Mouse (Mus musculus): ENCODE measurements around the gene Bri3. TPM values are rescaled to one million over a fixed set of nuclear protein-coding genes. Genes with fewer than 3 reads are reported as not detected.
"Not testable (repeated sequence)": the region's sequence is repeated elsewhere in the genome, so short reads cannot be mapped to it uniquely, and the experiment has no call there.

The Bri3 gene
- polyA plus RNA-seq, 1 experiment from 2014 or later = 128 TPM

GRCm38 (mm10) chr5:144356776-144357455, 112.7 kb downstream of the Bri3 start:
- Histone ChIP-seq H3K4me1 (peaks cover 21% of the 10 kb centered on the region), H3K4me2 (peak overlapping the region; percentile 90), H3K27ac (no peak overlapping the region), H3K27me3 (peaks cover 39% of the 10 kb centered on the region), H3K9ac (peak overlapping the region; percentile 52; the same call in 1 of the 2 replicates), H3K9me3 (replicated peaks) (no peaks in the 10 kb centered on the region), H3K36me3 (ENCODE audit: poor library complexity, severe bottlenecking) (no peaks in the 10 kb centered on the region), H3K4me3 (peak overlapping the region; percentile 52)
- WGBS = 10% methylated on average over 17 of the region's 17 CpGs
- ATAC-seq = no peak

GRCm38 (mm10) chr5:144357551-144357880, 113.3 kb downstream of the Bri3 start:
- H3K9me3 ChIP-seq (replicated peaks) = no peaks in the 10 kb centered on the region
- H3K9ac ChIP-seq = peak overlapping the region; percentile 52
- peak overlapping the region; percentile 52 for H3K4me3 ChIP-seq
- peaks cover 39% of the 10 kb centered on the region for H3K27me3 ChIP-seq
- 0% methylated on average over 27 of the region's 27 CpGs for WGBS
- H3K4me2 ChIP-seq = peak overlapping the region; percentile 90
- H3K36me3 ChIP-seq (ENCODE audit: poor library complexity, severe bottlenecking) = no peaks in the 10 kb centered on the region
- H3K27ac ChIP-seq = no peak overlapping the region
- ATAC-seq = peak; percentile 34
- peaks cover 21% of the 10 kb centered on the region for H3K4me1 ChIP-seq

DNA sequence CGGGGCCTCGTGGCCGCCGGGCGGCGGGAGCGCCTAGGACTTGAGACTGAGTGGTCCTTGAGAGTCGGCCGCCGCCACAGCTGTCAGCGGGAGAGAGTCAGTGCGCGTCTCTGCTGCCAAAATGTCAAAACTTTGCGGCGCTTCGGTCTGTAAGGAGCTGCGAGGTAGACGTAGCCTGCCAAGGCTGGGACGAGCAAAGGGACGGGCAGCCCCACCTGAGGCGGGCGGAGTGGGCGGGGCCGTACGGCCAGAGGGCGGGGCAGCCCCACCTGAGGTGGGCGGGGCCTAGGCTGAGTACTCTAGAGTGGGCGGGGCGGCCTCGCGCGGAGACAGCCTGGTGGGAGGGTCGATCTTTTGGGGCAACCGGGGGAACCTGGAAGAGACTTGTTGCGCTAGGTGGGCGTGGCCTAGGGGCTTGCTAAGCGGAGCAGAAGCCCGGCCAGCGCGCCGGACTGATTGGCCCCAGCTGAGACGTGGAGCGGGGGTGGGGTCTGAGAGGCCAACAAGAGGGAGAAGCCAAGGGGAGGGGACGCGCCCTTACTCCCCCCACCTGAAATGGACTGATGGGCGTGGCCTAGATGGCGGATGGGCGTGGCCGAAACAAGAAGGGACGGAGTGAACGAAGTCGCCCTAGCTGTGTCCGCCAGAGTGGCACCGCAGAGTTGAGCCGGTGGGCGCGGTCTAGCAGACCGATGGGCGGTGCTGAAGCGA, 113.8 kb downstream of the Bri3 start, which contains the start of gene Baiap2l1:
Baiap2l1 (minus strand) TSS at position 232 of the 711 bp plus-strand sequence.
- peak within 1 kb of the TSS; percentile 90 for H3K4me2 ChIP-seq
- H3K9me3 ChIP-seq (replicated peaks) = no peaks in the 10 kb centered on the region
- WGBS = under 1% methylated on average over 60 of the region's 60 CpGs
- peaks cover 39% of the 10 kb centered on the region for H3K27me3 ChIP-seq
- no peaks in the 10 kb centered on the region for H3K36me3 ChIP-seq (ENCODE audit: poor library complexity, severe bottlenecking)
- H3K4me3 ChIP-seq = peak within 1 kb of the TSS; percentile 52
- H3K9ac ChIP-seq = peak within 1 kb of the TSS; percentile 52
- no peak within 1 kb of the TSS for H3K27ac ChIP-seq
- ATAC-seq = peak; percentile 92
- H3K4me1 ChIP-seq = peaks cover 21% of the 10 kb centered on the region

- H3K4me2 ChIP-seq = peak overlapping the region; percentile 90
- H3K27ac ChIP-seq = no peak overlapping the region
- H3K9me3 ChIP-seq (replicated peaks) = no peaks in the 10 kb centered on the region
- peaks cover 39% of the 10 kb centered on the region for H3K27me3 ChIP-seq
- no peak overlapping the region; the same call in 1 of the 2 replicates for H3K9ac ChIP-seq
- peak overlapping the region; percentile 52 for H3K4me3 ChIP-seq
- WGBS = 7% methylated on average over 10 of the region's 10 CpGs
- peaks cover 21% of the 10 kb centered on the region for H3K4me1 ChIP-seq
- ATAC-seq = no peak
- no peaks in the 10 kb centered on the region for H3K36me3 ChIP-seq (ENCODE audit: poor library complexity, severe bottlenecking)
These were observed 114.3 kb downstream of the Bri3 start for GRCm38 (mm10) chr5:144358592-144358917.

DNA sequence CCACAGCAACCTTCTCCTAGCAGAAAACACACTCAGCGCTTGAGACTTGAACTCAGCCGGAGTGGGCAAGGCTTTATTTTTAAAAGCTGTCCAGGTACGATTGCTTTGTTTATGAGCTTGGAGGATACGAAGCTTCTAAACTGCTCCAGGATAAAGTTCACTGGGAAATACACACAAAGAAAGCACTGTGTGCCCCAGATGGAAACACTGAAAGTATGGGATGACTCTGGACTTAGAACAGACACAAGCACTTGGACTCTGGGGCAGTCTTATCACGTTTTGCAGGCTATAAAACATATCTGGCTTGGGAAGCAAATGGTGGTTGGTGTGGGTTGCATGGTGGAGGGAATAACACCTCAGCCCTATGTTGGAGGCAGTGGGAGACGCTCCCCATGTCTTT, 115.6 kb downstream of the Bri3 start:
- H3K27ac ChIP-seq = no peak overlapping the region
- WGBS = 83% methylated on average over 6 of the region's 6 CpGs
- H3K4me2 ChIP-seq = no peak overlapping the region
- no peak overlapping the region for H3K4me3 ChIP-seq
- H3K9me3 ChIP-seq (replicated peaks) = no peaks in the 10 kb centered on the region
- no peaks in the 10 kb centered on the region for H3K36me3 ChIP-seq (ENCODE audit: poor library complexity, severe bottlenecking)
- ATAC-seq = no peak
- H3K27me3 ChIP-seq = peaks cover 39% of the 10 kb centered on the region
- no peak overlapping the region for H3K9ac ChIP-seq
- H3K4me1 ChIP-seq = peaks cover 21% of the 10 kb centered on the region

- H3K27me3 ChIP-seq = peaks cover 39% of the 10 kb centered on the region
- H3K9ac ChIP-seq = no peak overlapping the region
- H3K4me1 ChIP-seq = peaks cover 21% of the 10 kb centered on the region
- H3K4me2 ChIP-seq = no peak overlapping the region
- H3K36me3 ChIP-seq (ENCODE audit: poor library complexity, severe bottlenecking) = no peaks in the 10 kb centered on the region
- H3K4me3 ChIP-seq = no peak overlapping the region
- no peaks in the 10 kb centered on the region for H3K9me3 ChIP-seq (replicated peaks)
- ATAC-seq = no peak
- 74% methylated on average over 6 of the region's 6 CpGs for WGBS
- H3K27ac ChIP-seq = no peak overlapping the region
These were observed 116.1 kb downstream of the Bri3 start for GRCm38 (mm10) chr5:144360346-144360745.

DNA sequence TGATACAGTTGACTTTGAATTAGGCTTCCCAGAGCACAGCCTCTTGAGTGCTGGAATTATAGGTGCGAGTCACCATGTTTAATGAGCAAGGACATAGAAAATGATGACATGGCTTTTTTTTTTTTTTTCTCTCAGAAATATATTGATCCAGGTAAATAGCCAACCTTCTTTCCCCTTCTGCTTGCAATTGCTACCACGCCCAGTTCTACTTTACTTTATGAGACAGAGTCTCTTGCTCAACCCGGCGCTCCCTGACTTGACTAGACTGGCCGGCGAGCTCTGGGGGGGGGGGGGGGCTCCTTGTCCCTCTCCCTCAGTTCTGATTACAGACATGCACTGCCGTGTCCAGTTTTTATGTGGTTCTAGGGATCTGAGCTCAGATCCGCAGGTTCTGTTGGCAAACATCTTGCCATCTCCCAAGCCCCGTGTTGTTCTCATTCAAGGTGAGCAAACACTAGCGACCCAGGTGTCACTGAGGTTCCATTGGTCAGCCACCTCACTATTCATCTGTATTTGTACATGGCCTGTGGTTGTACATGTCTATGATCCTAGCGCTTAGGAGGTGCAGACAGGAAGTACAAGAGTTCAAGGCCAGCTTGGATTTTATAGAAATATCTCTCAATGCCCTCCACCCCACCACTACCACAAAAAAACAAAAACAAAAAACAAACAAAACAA, 120.6 kb downstream of the Bri3 start:
- ATAC-seq = no peak
- 92% methylated on average over 11 of the region's 11 CpGs for WGBS

GRCm38 (mm10) chr5:144366551-144366950, 122.3 kb downstream of the Bri3 start:
- not testable (repeated sequence) for H3K36me3 ChIP-seq (ENCODE audit: poor library complexity, severe bottlenecking)
- 77% methylated on average over 6 of the region's 6 CpGs for WGBS

More for the DNA sequence above, 120.6 kb downstream of the Bri3 start:
- no peak overlapping the region for H3K4me2 ChIP-seq
- no peaks in the 10 kb centered on the region for H3K36me3 ChIP-seq (ENCODE audit: poor library complexity, severe bottlenecking)
- H3K9ac ChIP-seq = no peak overlapping the region
- H3K27me3 ChIP-seq = 0 out of 2 replicates have a peak, but pooled peaks cover 4% of the 10 kb centered on the region
- H3K4me1 ChIP-seq = no peaks in the 10 kb centered on the region
- no peak overlapping the region for H3K27ac ChIP-seq
- no peaks in the 10 kb centered on the region for H3K9me3 ChIP-seq (replicated peaks)
- H3K4me3 ChIP-seq = no peak overlapping the region

GRCm38 (mm10) chr5:144368661-144369205, 124.5 kb downstream of the Bri3 start:
- H3K27me3 ChIP-seq = no peaks in the 10 kb centered on the region
- H3K36me3 ChIP-seq (ENCODE audit: poor library complexity, severe bottlenecking) = no peaks in the 10 kb centered on the region
- no peak overlapping the region for H3K4me3 ChIP-seq
- no peak overlapping the region for H3K9ac ChIP-seq
- no peak for ATAC-seq
- 92% methylated on average over 9 of the region's 9 CpGs for WGBS
- no peak overlapping the region for H3K4me2 ChIP-seq
- H3K4me1 ChIP-seq = no peaks in the 10 kb centered on the region
- no peaks in the 10 kb centered on the region for H3K9me3 ChIP-seq (replicated peaks)
- H3K27ac ChIP-seq = no peak overlapping the region

More at GRCm38 (mm10) chr5:144366551-144366950, 122.3 kb downstream of the Bri3 start:
- not testable (repeated sequence) for H3K4me1 ChIP-seq; H3K4me3 ChIP-seq; H3K27ac ChIP-seq; H3K4me2 ChIP-seq; H3K9ac ChIP-seq; ATAC-seq; H3K27me3 ChIP-seq; H3K9me3 ChIP-seq (replicated peaks)

GRCm38 (mm10) chr5:144370986-144371385, 126.7 kb downstream of the Bri3 start:
- Histone ChIP-seq H3K36me3 (ENCODE audit: poor library complexity, severe bottlenecking) (no peaks in the 10 kb centered on the region), H3K27me3 (no peaks in the 10 kb centered on the region), H3K9ac (no peak overlapping the region), H3K27ac (no peak overlapping the region), H3K4me3 (no peak overlapping the region), H3K4me1 (no peaks in the 10 kb centered on the region), H3K4me2 (no peak overlapping the region), H3K9me3 (replicated peaks) (no peaks in the 10 kb centered on the region)
- no peak for ATAC-seq
- WGBS = 2% methylated on average over 6 of the region's 6 CpGs

DNA sequence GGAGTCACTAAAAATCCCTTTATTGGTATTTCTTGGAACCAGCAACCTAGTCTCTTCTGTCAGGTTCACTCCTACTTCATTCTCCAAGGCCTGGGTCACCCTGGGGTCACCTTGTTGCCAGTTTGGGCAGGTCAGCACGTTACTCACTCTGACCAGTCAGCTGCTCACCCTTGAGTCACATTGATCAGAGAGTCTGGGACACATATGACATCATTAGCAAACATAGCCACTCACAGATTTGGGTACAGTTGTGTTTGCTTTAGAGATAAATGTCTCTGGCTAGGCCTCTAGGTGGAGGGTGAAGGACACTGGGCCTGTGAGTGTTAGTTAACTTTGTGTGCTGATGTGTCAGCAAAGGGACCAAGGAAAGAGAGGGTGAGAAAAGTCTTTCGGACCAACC, 127.9 kb downstream of the Bri3 start:
- H3K27me3 ChIP-seq = no peaks in the 10 kb centered on the region
- no peaks in the 10 kb centered on the region for H3K9me3 ChIP-seq (replicated peaks)
- WGBS = 73% methylated on average over 2 of the region's 2 CpGs
- H3K9ac ChIP-seq = no peak overlapping the region
- H3K36me3 ChIP-seq (ENCODE audit: poor library complexity, severe bottlenecking) = no peaks in the 10 kb centered on the region
- H3K4me3 ChIP-seq = no peak overlapping the region
- ATAC-seq = no peak
- no peak overlapping the region for H3K27ac ChIP-seq
- no peak overlapping the region for H3K4me2 ChIP-seq
- no peaks in the 10 kb centered on the region for H3K4me1 ChIP-seq

- Histone ChIP-seq H3K4me2 (no peak overlapping the region), H3K4me3 (no peak overlapping the region), H3K4me1 (no peaks in the 10 kb centered on the region), H3K9ac (no peak overlapping the region), H3K27me3 (no peaks in the 10 kb centered on the region), H3K27ac (no peak overlapping the region), H3K9me3 (replicated peaks) (no peaks in the 10 kb centered on the region), H3K36me3 (ENCODE audit: poor library complexity, severe bottlenecking) (no peaks in the 10 kb centered on the region)
- 89% methylated on average over 2 of the region's 2 CpGs for WGBS
- ATAC-seq = no peak
These were observed 128.6 kb downstream of the Bri3 start for GRCm38 (mm10) chr5:144372885-144373284.

Measured in forebrain, embryonic 13.5 days (tissue).